Mouse (Mus musculus) spleen, adult 10 weeks (tissue): ENCODE measurements around the gene Vmn2r81. TPM values are rescaled to one million over a fixed set of nuclear protein-coding genes. Genes with fewer than 3 reads are reported as not detected.

Experiments used
- polyA plus RNA-seq: library from polyadenylated mRNA; stranded (reverse); fragments of 350-450 nt; fragmentation: Illumina TruSeq; extraction: RNeasy Lipid Tissue Mini Kit (QIAGEN cat#74804); gene quantifications from one replicate; pipeline ENCODE4 v1.2.3, GENCODE M21; 2015; ENCODE audit warnings: low replicate concordance; ENCODE audit not compliant: insufficient read depth

Gene Vmn2r81
- polyA plus RNA-seq: not detected

DNA sequence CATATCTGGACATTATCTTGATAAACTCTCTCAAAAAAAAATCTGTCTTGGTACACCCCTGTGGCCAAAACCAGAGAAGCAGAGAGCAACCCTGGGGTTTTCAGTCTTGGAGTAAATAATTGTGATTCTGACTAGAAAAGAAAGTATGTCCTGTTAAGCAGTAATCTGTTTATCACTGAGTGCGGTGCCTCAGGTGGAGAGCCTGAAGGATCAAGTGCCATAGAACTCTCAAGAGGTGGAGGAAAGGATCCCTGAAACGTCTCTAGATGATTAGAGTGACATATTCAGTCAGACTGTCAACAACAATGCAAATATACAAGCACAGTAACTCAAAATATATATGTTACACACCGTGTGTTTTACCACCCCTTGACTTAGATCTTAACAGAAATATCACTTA, at the start of gene Vmn2r81:
TSS of gene Vmn2r81 (plus strand) at position 301 of the 400 bp plus-strand sequence.

Other genes starting within 250 kb of the Vmn2r81 start
- not detected for gene Olfr1351, start 235.2 kb upstream of the Vmn2r81 start, polyA plus RNA-seq
- not detected for gene Olfr57, start 219.0 kb upstream of the Vmn2r81 start, polyA plus RNA-seq
- gene 2610008E11Rik, start 150.1 kb upstream of the Vmn2r81 start, polyA plus RNA-seq: 28.6 TPM
- not detected for gene Vmn2r80, start 98.9 kb upstream of the Vmn2r81 start, polyA plus RNA-seq
- not detected for gene Vmn2r82, start 108.8 kb downstream of the Vmn2r81 start, polyA plus RNA-seq
- not detected for gene Vmn2r83, start 221.0 kb downstream of the Vmn2r81 start, polyA plus RNA-seq